ENCODE assay signal across 22 mouse cellular contexts in genomic region chr7:74495451-74495850, GRCm38 (mm10). TPM values are rescaled to one million over a fixed set of nuclear protein-coding genes. Genes with fewer than 3 reads are reported as not detected.
DNase-seq lines count a peak whose midpoint lies in the region; ATAC-seq lines count a peak whose summit lies in the region.
"Had no signal": no experiment of that assay in that cellular context is flagged by ENCODE, and none has a peak within 500 bp of the region (broad histone marks: within the 10 kb centered on the region; RNA-seq: fewer than 3 reads in every experiment).

No protein-coding gene starts in this region.

- peak; percentile 45 for DNase-seq in thymus, postnatal 25 days
- DNase-seq in right cerebral cortex, adult 18-20 months, result no peak
- DNase-seq in adrenal gland, postnatal 36 days, result no peak
- no peak for DNase-seq in gastrocnemius, postnatal 10 days
- DNase-seq: cerebellum, adult 9-10 months; heart, adult 11 months; kidney, adult 8-10 months; kidney, postnatal 14 days; layer of hippocampus, postnatal 36 days; liver, embryonic 13.5 days; lung, postnatal 4 days had no signal

- H3K4me1 ChIP-seq in megakaryocyte, embryonic 14.5 days, result peaks cover 61% of the 10 kb centered on the region
- H3K4me1 ChIP-seq: limb, embryonic 13.5 days; liver, embryonic 13.5 days; midbrain, embryonic 13.5 days had no signal

- H3K27me3 ChIP-seq in megakaryocyte, embryonic 14.5 days (replicated peaks), result no peaks in the 10 kb centered on the region
- H3K27me3 ChIP-seq: embryonic facial prominence, embryonic 13.5 days; heart, embryonic 13.5 days; limb, embryonic 13.5 days; liver, embryonic 13.5 days; lung, embryonic 15.5 days had no signal

- H3K36me3 ChIP-seq in megakaryocyte, embryonic 14.5 days (replicated peaks; ENCODE audit: low read length), result peaks cover 31% of the 10 kb centered on the region
- H3K36me3 ChIP-seq: embryonic facial prominence, embryonic 13.5 days; heart, embryonic 13.5 days; limb, embryonic 13.5 days; liver, embryonic 13.5 days; lung, embryonic 15.5 days; midbrain, embryonic 13.5 days had no signal

- peak; percentile 92 for ATAC-seq in CD4-positive, CD25-positive, alpha-beta regulatory T cell, adult 4 months
- ATAC-seq in activated CD4-positive, CD25-positive, alpha-beta regulatory T cell, adult 4 months, result peak; percentile 93
- ATAC-seq: forebrain, embryonic 16.5 days; hindbrain, embryonic 16.5 days; midbrain, embryonic 13.5 days had no signal

- H3K9me3 ChIP-seq in megakaryocyte, embryonic 14.5 days, result peaks cover 7% of the 10 kb centered on the region; the same call in 1 of the 2 replicates
- H3K9me3 ChIP-seq: embryonic facial prominence, embryonic 13.5 days; heart, embryonic 13.5 days; limb, embryonic 13.5 days; liver, embryonic 13.5 days; lung, embryonic 15.5 days; midbrain, embryonic 13.5 days had no signal

- H3K4me3 ChIP-seq in megakaryocyte, embryonic 14.5 days (replicated peaks), result peak overlapping the region; percentile 59
- H3K4me3 ChIP-seq: embryonic facial prominence, embryonic 13.5 days; heart, embryonic 13.5 days; layer of hippocampus, adult 2 months; limb, embryonic 13.5 days; liver, embryonic 13.5 days; lung, embryonic 15.5 days; midbrain, embryonic 13.5 days had no signal

RNA-seq across cellular contexts. Expression of gene Slco3a1, which starts 59.1 kb away (rescaled TPM):
- polyA plus RNA-seq in CD4-positive, CD25-positive, alpha-beta regulatory T cell, adult 4 months (2017; shearing (Covaris generic)), result 10 to 100 TPM; 16.7 to 18.0 TPM
- polyA plus RNA-seq in activated CD4-positive, CD25-positive, alpha-beta regulatory T cell, adult 4 months (2017; shearing (Covaris generic)), result 10 to 100 TPM; 14.6 to 16.7 TPM
- 9.0 and 9.4 TPM in 2 replicates for polyA plus RNA-seq in megakaryocyte, embryonic 14.5 days (2012; ENCODE audit: insufficient read depth, low replicate concordance)
- 10 to 100 TPM; 26.8 to 34.7 TPM for total RNA-seq in adrenal gland, postnatal 36 days (2021)
- 10 to 100 TPM; 23.5 to 24.4 TPM for total RNA-seq in gastrocnemius, postnatal 10 days (2021)
